Mouse (Mus musculus) forebrain, embryonic 12.5 days (tissue): ENCODE results near the gene Myrip. TPM values are rescaled to one million over a fixed set of nuclear protein-coding genes. Genes with fewer than 3 reads are reported as not detected.

Experiments used
- ATAC-seq: fragments of 200-750 bp; cut with Nextera tagmentation; 2 replicates; pipeline ENCODE4 v1.8.0; 2017; ENCODE audit warnings: moderate TSS enrichment; ENCODE audit not compliant: low FRiP score
- H3K27ac ChIP-seq: fragments of 300-500 bp; sonication (generic); 2 replicates; pipeline ENCODE4 v1.5.1; 2016; ENCODE audit warnings: mild to moderate bottlenecking
- H3K27me3 ChIP-seq: fragments of 300-500 bp; sonication (generic); 2 replicates; pipeline ENCODE4 v1.6.1; 2016; ENCODE audit warnings: mild to moderate bottlenecking
- H3K36me3 ChIP-seq: fragments of 300-500 bp; sonication (generic); replicated peaks from 2 replicates; pipeline ENCODE4 v1.6.1; 2016; ENCODE audit warnings: mild to moderate bottlenecking
- H3K4me1 ChIP-seq: fragments of 300-500 bp; sonication (generic); 2 replicates; pipeline ENCODE4 v1.6.1; 2016
- H3K4me2 ChIP-seq: fragments of 300-500 bp; sonication (generic); 2 replicates; pipeline ENCODE4 v1.6.1; 2016; ENCODE audit warnings: mild to moderate bottlenecking, moderate library complexity
- H3K4me3 ChIP-seq: fragments of 300-500 bp; sonication (generic); replicated peaks from 2 replicates; pipeline ENCODE4 v1.5.1; 2016; ENCODE audit warnings: mild to moderate bottlenecking
- H3K9ac ChIP-seq: fragments of 300-500 bp; sonication (generic); 2 replicates; pipeline ENCODE4 v1.6.1; 2016; ENCODE audit warnings: mild to moderate bottlenecking
- H3K9me3 ChIP-seq: fragments of 300-500 bp; sonication (generic); 2 replicates; pipeline ENCODE4 v1.6.1; 2016
- WGBS: fragments of 180-500 bp; shearing (Covaris S2); methylation state at CpG from one replicate; pipeline ENCODE4 v1.1.7; 2016; 5-methylcytosine and 5-hydroxymethylcytosine counted together
- polyA plus RNA-seq: library from polyadenylated mRNA; unstranded; fragments of >200 nt; fragmentation: Nextera tagmentation; extraction: Ambion mirVana; gene quantifications from 2 replicates; pipeline ENCODE4 v1.2.1, GENCODE M21; 2016

Gene Myrip
- polyA plus RNA-seq, 1 experiment from 2014 or later, result 0.96 TPM

DNA sequence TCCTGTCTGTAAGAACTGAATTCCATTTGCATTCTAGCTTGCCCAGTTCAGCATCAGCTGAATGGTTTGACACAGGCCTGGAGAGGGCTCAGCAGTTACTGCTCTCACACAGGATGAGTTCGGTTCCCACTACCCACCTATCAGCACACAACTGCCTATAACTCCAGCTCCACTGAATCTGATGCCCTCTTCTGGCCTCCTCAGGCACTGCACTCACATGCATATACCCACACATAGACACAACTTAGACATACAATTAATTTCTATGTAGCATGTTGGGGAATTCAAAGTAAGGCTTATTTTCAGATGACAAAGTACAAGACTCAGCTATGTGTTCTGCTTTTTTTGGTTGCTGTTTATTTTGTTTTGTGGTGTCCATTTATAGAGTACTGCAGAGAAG, 137.0 kb downstream of the Myrip start:
- ATAC-seq, result no peak
- Histone ChIP-seq H3K27ac (0 out of 2 replicates have a peak overlapping the region, but pooled peaks have one; percentile 83), H3K4me3 (no peak overlapping the region), H3K4me1 (peaks cover 20% of the 10 kb centered on the region), H3K36me3 (no peaks in the 10 kb centered on the region), H3K27me3 (no peaks in the 10 kb centered on the region), H3K4me2 (no peak overlapping the region), H3K9me3 (0 out of 2 replicates have a peak, but pooled peaks cover 3% of the 10 kb centered on the region), H3K9ac (no peak overlapping the region)
- WGBS, result 100% methylated on average over 1 of the region's 1 CpGs

DNA sequence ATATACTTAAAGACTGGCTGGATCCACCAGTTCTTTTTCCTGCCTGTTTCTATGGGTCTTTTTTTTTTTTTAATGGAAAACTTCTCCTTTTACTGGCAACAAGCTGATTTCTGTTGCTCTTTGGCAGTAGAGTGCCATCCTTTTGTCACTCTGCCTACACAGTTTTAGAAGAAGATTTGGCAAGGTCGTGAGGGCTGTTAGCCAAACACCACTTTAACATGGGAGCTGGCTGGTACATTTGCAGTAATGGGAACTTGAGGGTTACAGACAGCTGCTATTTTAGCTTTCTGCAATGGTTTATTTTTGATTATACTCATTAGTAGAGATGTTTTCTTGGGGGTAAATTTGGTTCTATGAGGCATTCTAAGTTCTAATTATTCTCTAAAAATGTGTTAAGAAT, 137.5 kb downstream of the Myrip start:
- no peak overlapping the region for H3K4me3 ChIP-seq
- no peak for ATAC-seq
- H3K36me3 ChIP-seq, result no peaks in the 10 kb centered on the region
- 83% methylated on average over 1 of the region's 1 CpGs for WGBS
- no peaks in the 10 kb centered on the region for H3K27me3 ChIP-seq
- 0 out of 2 replicates have a peak, but pooled peaks cover 3% of the 10 kb centered on the region for H3K9me3 ChIP-seq
- H3K9ac ChIP-seq, result no peak overlapping the region
- peaks cover 20% of the 10 kb centered on the region for H3K4me1 ChIP-seq
- no peak overlapping the region for H3K27ac ChIP-seq
- H3K4me2 ChIP-seq, result no peak overlapping the region

DNA sequence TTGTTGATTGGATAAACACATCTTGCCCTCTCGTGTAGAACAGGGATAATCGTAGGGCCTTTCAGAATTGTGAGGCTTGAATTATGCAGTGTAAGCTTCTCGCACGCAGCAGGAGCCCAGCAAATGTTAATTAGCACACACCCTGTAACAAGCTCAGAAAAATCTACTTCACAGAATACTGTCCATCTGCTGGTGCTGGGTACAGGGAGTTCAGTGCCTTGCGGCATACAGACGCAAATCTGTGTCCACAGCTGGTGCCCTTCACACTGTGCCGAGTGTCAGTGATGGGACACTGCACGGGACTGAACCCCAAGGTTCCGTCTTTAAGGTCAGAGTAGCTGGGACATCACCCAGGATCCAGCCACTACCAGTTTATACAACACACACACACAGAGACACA, 143.3 kb downstream of the Myrip start:
- WGBS, result 59% methylated on average over 9 of the region's 9 CpGs
- Histone ChIP-seq H3K4me1 (peaks cover 4% of the 10 kb centered on the region; the same call in 1 of the 2 replicates), H3K9ac (no peak overlapping the region), H3K4me3 (no peak overlapping the region), H3K4me2 (no peak overlapping the region), H3K27ac (peak overlapping the region; percentile 84), H3K9me3 (0 out of 2 replicates have a peak, but pooled peaks cover 3% of the 10 kb centered on the region), H3K36me3 (no peaks in the 10 kb centered on the region), H3K27me3 (no peaks in the 10 kb centered on the region)
- peak; percentile 68; the same call in 1 of the 2 replicates for ATAC-seq

DNA sequence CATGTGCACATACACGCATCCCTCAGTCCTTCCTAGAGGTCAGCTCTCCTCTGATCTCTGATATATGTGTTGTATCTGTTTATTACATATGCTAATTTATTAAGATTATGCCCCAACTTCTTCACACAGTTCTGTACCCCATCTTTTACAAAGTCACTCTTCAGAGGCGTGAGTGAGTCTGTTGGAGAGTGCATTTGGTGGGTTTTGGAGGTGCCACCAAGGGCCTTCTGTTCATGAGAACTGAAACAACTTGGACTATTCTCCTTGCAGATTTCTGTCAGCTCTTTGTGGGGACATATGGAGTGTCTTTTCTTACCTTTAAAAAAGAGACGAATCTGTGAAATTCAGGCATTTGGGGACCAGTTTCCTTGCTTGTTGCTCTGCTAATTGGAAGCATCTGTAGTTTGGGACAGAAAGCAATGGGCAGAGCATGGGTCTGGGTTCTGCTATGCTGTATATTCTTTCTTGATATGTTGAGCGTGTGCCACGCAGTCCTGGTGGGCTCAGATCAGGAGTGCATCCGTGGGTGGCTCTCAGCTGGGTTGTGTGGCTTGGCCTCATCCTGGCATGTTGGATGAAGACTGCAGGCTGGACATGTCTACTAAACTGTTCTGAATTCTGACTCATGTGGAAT, 148.5 kb downstream of the Myrip start:
- Histone ChIP-seq H3K4me3 (no peak overlapping the region), H3K4me1 (peaks cover 4% of the 10 kb centered on the region; the same call in 1 of the 2 replicates), H3K9me3 (no peaks in the 10 kb centered on the region), H3K9ac (no peak overlapping the region), H3K27me3 (peaks cover 3% of the 10 kb centered on the region; the same call in 1 of the 2 replicates), H3K36me3 (no peaks in the 10 kb centered on the region), H3K4me2 (no peak overlapping the region), H3K27ac (no peak overlapping the region)
- ATAC-seq, result no peak
- WGBS, result 84% methylated on average over 6 of the region's 6 CpGs

DNA sequence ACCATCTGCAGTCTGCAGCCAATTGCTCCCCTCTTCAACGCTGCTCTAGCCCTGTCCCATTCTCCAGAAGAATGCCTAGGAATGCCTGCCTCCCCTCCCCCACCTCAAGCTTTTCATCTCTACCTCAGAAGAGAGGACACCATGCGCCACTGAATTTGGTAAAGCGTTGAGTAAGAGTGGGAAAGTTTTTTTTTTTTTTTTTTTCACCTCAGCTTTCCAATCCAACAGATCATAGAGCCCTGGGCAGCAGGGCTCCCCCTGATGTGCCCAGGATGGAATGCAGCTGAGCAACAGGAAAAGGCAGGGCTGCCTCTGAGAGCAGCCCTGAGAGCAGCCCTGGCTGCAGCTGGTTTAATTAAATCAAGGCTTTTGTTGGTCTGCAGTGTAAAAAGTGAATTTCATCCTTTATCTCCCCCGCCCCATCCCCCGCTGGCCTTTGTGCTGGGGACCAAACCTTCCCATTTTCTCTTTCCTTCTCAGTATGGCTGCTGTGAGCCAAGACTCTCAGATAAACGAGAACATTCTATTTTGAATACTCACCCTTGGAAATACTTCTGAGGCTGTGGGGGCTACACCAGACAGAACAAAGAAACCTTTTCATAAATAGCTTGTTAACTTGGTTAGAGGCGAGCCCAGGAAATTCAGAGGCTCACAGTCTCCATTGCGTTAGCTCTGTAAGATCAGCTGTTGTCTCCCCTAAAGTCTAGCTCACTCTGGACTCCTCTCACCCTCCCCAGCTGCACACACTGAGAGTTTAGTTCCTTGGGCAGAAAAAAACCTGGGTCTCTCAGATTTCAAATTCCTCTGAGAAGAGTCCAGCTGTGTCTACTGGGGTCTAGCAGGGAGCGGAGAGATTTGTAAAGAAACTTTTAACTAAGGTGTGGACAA, 154.7 kb downstream of the Myrip start:
- Histone ChIP-seq H3K27ac (peak overlapping the region; percentile 93), H3K27me3 (peaks cover 3% of the 10 kb centered on the region; the same call in 1 of the 2 replicates), H3K9me3 (peaks cover 2% of the 10 kb centered on the region; the same call in 1 of the 2 replicates), H3K4me3 (no peak overlapping the region), H3K36me3 (no peaks in the 10 kb centered on the region), H3K4me2 (no peak overlapping the region), H3K4me1 (peaks cover 22% of the 10 kb centered on the region), H3K9ac (peak overlapping the region; percentile 21; the same call in 1 of the 2 replicates)
- ATAC-seq, result peak; percentile 91
- 6% methylated on average over 9 of the region's 9 CpGs for WGBS

DNA sequence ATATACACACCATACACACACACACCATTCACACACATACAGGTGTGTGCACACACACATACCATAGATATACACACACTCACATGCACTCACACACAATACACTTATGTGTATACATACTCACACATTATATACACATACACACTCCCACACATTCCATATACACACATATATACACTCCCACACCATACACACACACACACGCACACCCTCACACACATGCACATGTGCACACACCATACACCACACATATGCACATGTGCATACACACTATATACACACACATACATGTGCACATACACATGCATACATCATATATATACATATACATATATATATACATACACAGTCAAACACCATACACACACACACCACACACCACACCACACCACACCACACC, 169.1 kb downstream of the Myrip start:
- Histone ChIP-seq H3K27ac (no peak overlapping the region), H3K4me1 (peaks cover 8% of the 10 kb centered on the region), H3K9me3 (no peaks in the 10 kb centered on the region), H3K9ac (no peak overlapping the region), H3K36me3 (no peaks in the 10 kb centered on the region), H3K4me3 (no peak overlapping the region), H3K27me3 (no peaks in the 10 kb centered on the region), H3K4me2 (no peak overlapping the region)
- no peak for ATAC-seq
- WGBS, result 85% methylated on average over 1 of the region's 1 CpGs

DNA sequence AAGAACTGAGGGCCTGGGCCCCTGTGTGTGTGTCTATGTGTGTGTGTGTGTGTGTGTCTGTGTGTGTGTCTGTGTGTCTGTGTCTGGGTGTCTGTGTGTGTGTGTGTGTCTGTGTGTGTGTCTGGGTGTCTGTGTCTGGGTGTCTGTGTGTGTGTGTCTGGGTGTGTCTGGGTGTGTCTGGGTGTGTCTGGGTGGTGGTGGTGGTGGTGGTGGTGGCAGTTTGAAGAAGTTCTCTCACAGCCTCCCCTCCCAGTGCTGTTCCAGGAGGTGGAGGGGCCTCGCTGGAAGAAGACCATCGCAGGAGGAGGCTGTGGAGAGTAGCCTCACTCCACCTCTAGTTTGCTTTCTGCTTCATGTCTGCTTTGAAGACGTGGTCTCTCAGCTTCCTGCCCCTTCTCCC, 180.3 kb downstream of the Myrip start:
- H3K9me3 ChIP-seq, result no peaks in the 10 kb centered on the region
- no peak overlapping the region for H3K9ac ChIP-seq
- H3K4me3 ChIP-seq, result no peak overlapping the region
- no peaks in the 10 kb centered on the region; the same call in 1 of the 2 replicates for H3K4me1 ChIP-seq
- H3K27ac ChIP-seq, result no peak overlapping the region
- H3K4me2 ChIP-seq, result no peak overlapping the region
- WGBS, result 76% methylated on average over 3 of the region's 3 CpGs
- no peaks in the 10 kb centered on the region for H3K36me3 ChIP-seq
- H3K27me3 ChIP-seq, result no peaks in the 10 kb centered on the region
- ATAC-seq, result no peak

DNA sequence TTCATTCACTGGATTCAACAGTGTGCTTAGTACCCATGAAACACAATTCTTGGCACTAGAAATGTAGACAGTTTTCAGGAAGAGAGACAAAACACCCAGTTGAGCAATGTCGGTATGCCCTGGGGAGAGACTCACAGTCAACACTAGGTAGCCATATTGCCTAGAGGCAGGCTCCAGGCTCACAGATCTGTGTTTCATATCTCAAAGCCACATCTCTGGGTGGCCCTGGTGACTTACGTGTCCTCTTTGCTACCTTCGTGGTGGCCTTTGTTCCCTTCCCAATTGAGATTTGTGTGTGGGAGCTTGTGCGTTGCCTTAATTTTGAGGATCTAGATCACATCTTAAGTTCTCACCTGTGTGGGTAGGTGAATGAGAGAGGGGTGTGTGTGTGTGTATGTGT, 181.1 kb downstream of the Myrip start:
- no peak for ATAC-seq

DNA sequence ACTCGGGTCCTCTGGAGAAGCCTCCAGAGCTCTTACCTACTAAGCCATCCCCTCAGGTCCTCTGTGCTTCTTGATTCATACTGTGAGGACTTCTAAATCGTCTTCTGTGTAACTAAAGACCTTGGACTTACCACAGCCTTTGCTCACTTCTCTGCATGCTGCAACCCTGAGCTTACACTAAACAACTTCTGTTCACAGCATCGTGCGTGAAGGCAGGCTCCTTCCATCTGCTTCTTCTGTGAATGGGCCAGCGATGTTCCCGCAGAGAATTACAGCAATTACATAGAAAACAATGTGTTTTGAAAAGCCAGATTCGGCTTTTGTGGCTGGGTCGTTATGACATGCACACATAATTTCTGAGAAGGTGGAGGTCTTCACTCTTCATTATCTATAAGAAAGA, 181.8 kb downstream of the Myrip start:
- ATAC-seq, result no peak
- no peak overlapping the region for H3K27ac ChIP-seq

More for the DNA sequence above, 181.1 kb downstream of the Myrip start:
- Histone ChIP-seq H3K4me1 (no peaks in the 10 kb centered on the region; the same call in 1 of the 2 replicates), H3K4me2 (no peak overlapping the region), H3K9ac (no peak overlapping the region), H3K36me3 (no peaks in the 10 kb centered on the region), H3K4me3 (no peak overlapping the region), H3K27me3 (no peaks in the 10 kb centered on the region), H3K9me3 (no peaks in the 10 kb centered on the region), H3K27ac (no peak overlapping the region)
- 94% methylated on average over 4 of the region's 4 CpGs for WGBS

DNA sequence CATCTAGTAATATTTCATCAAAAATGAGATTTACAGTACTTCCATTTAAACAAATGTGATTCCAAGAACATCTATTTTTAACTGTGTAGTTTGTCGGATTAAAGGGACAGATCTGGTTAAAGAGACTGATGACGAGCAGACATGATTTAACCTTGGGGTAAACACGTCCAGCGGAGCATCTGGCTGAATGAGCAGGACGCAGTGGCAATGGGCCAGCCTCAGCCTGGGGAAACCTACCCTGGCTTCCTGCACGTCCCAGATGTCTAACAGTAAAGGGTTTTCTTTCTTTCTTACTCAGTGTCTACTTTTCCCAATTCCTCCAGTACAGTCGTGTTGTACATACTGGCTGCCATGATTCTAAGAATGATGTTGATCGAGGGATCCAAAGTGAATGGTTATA, 185.8 kb downstream of the Myrip start:
- no peaks in the 10 kb centered on the region for H3K9me3 ChIP-seq
- no peak overlapping the region for H3K9ac ChIP-seq
- H3K36me3 ChIP-seq, result no peaks in the 10 kb centered on the region
- 89% methylated on average over 8 of the region's 8 CpGs for WGBS
- no peak for ATAC-seq
- no peak overlapping the region for H3K4me2 ChIP-seq
- H3K4me1 ChIP-seq, result peaks cover 3% of the 10 kb centered on the region
- no peaks in the 10 kb centered on the region for H3K27me3 ChIP-seq
- H3K4me3 ChIP-seq, result no peak overlapping the region
- no peak overlapping the region for H3K27ac ChIP-seq

More for the DNA sequence above, 181.8 kb downstream of the Myrip start:
- Histone ChIP-seq H3K36me3 (no peaks in the 10 kb centered on the region), H3K4me1 (no peaks in the 10 kb centered on the region; the same call in 1 of the 2 replicates), H3K4me2 (no peak overlapping the region), H3K9me3 (no peaks in the 10 kb centered on the region), H3K27me3 (no peaks in the 10 kb centered on the region), H3K9ac (no peak overlapping the region), H3K4me3 (no peak overlapping the region)
- 60% methylated on average over 8 of the region's 8 CpGs for WGBS

DNA sequence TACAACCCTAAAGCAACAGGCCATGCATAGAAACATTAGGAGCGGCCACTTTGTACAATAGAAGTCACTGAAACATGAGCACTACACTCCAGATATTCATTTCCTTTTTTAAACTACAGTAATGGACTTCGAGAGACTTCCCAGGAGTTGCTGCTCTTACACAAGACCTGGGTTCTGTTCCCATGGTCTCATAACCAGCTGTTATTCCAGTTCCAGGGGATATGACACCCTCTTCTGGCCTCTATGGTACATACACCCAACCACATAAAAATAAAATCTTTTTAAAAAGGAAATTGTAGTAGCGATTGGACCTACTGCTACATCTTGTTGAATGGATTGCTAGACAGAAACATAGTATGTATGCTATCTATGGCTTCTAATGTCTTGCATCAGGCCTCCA, 190.2 kb downstream of the Myrip start:
- H3K9me3 ChIP-seq, result no peaks in the 10 kb centered on the region
- peak overlapping the region; percentile 99 for H3K4me3 ChIP-seq
- peaks cover 26% of the 10 kb centered on the region for H3K4me1 ChIP-seq
- no peak for ATAC-seq
- H3K27ac ChIP-seq, result peak overlapping the region; percentile 93; the same call in 1 of the 2 replicates
- peaks cover 24% of the 10 kb centered on the region for H3K36me3 ChIP-seq
- H3K4me2 ChIP-seq, result peak overlapping the region; percentile 88
- no peaks in the 10 kb centered on the region for H3K27me3 ChIP-seq
- 81% methylated on average over 3 of the region's 3 CpGs for WGBS
- H3K9ac ChIP-seq, result no peak overlapping the region

DNA sequence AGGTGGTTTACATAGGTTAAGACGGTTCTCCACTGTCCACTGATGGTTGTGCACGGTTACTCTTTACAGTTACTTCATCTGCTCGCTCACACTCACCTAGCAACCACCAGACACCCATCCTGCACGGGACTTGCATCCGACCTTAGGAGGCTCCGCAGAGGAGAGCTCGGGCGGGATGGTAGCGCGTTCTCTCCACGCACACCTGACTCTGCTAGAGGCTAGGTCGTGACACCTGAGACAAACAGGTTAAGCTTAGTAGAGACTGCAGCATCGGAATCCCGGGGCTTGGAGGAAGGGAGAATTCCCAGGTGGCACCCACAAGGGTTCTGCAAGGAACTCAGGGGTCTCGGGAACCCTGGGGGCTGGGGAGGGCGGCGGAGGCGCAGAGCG, 190.7 kb downstream of the Myrip start, which contains the start of gene Eif1b:
Eif1b (plus strand) TSS at position 223 of the 390 bp plus-strand sequence.
- peak within 1 kb of the TSS; percentile 88 for H3K4me2 ChIP-seq
- peaks cover 26% of the 10 kb centered on the region for H3K36me3 ChIP-seq
- ATAC-seq, result peak; percentile 42
- WGBS, result 3% methylated on average over 19 of the region's 19 CpGs
- H3K9ac ChIP-seq, result peak within 1 kb of the TSS; percentile 100
- peak within 1 kb of the TSS; percentile 99 for H3K4me3 ChIP-seq
- H3K9me3 ChIP-seq, result no peaks in the 10 kb centered on the region
- no peaks in the 10 kb centered on the region for H3K27me3 ChIP-seq
- H3K27ac ChIP-seq, result peak within 1 kb of the TSS; percentile 93
- H3K4me1 ChIP-seq, result peaks cover 29% of the 10 kb centered on the region
